Mouse (Mus musculus): ENCODE measurements around the gene Speer4c.
"Not testable (repeated sequence)": the region's sequence is repeated elsewhere in the genome, so short reads cannot be mapped to it uniquely, and the experiment has no call there.

DNA sequence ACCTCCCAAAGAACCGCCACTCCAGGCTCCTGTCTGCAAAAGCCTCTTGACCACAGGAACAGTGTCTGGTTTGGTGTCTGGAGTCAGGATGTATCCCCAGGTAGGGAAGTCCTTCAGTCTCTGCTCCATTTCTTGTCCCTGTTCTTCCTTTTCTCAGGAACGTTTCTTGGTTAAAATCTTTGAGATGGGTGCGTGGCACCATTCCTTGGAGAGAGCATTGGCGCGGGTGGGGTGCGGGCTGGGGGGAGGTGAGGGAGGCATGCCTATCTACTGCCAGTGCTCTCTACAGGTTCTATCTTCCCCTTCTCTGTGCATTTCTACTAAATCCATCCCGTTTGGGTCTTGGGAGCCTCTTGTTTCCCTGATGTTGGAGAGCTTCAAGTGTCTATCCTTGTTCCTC is 50.2 kb downstream of the Speer4c start:
- not testable (repeated sequence) for TF ChIP-seq CTCF (IDR thresholded peaks at IDR 0.05; ENCODE audit: extremely low read depth, insufficient read depth, insufficient read length, insufficient replicate concordance); POLR2A (IDR thresholded peaks at IDR 0.05; ENCODE audit: low read depth, low read length)
